Mouse (Mus musculus): ENCODE results near the gene Slc6a17. TPM values are rescaled to one million over a fixed set of nuclear protein-coding genes. Genes with fewer than 3 reads are reported as not detected.

Gene Slc6a17
- total RNA-seq (2021), result under 1 TPM; 0.94 to 0.95 TPM
- long read RNA-seq, experiment 1, partial matches to known transcripts, result 1 of 1 reads
- long read RNA-seq, experiment 1, other reads (novel, unspliced or antisense), result 0 of 1 reads
- long read RNA-seq, experiment 2, result 0 reads

- peak; percentile 41 for DNase-seq
These were observed at the start of gene Slc6a17 for GRCm38 (mm10) chr3:107517631-107518108. Gene Slc6a17 (minus strand): TSS chr3:107518018.

DNA sequence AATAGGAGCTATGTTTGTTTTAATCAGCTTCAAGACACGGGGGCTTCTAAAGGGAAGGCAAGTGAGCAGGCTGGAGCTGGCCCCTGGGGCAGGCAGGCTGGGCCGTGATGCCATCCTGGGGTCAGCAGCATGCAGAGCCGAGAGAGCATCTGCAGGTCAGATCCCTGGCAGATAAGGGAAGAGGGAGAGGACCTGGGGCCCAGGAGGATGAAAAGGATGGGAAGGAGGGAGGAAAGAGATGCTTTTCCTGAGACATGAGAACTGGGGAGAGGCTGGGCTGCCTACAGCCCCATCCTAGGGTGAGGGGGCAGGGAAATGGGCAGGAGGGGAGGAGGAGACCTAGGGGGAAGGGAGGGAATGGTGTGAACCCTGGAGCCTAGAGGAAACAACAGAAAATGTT is 47.5 kb upstream of the Slc6a17 start:
- DNase-seq, result no peak

DNA sequence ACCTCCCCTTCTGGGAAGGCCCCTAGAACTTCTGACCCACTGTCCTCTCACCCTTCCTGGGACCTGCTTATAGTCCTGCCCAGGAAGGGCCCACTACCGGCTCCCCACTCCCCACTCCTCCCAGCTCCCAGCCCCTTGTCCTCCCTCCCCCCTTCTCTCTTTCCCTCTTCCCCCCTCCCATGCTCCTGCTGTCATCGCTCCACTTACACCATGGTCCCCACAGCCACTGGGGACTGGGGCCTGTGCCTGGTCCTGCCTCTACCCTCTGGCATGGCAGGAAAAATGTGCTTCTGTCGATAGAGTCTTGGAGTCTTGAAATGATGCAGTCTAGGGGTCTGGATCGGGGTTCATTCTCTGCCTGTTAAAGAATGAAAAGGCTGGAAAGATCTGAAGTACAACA is 46.1 kb upstream of the Slc6a17 start:
- DNase-seq, result no peak

- DNase-seq, result no peak
These were observed 44.8 kb upstream of the Slc6a17 start for GRCm38 (mm10) chr3:107562591-107562990.

GRCm38 (mm10) chr3:107562104-107562503 is 44.3 kb upstream of the Slc6a17 start:
- DNase-seq, result no peak

DNA sequence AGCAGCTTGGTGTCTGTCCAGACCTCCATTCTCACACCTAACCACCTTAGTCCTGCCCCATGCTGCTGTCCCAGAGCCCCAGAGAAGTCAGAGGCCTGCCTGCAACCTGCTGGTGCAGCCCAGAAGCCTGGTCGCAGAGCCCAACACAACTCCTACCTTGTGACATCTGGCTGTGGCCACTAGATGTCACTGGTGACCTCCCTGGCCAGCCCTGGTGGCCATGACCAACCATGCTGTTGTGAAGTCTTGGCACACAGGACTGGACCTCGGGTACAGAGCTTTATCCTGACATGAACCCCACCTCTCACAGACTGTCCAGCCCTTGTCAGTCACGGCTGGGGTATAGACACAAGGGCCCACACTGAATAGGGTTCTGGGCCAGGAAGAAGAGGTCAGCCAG is 41.4 kb upstream of the Slc6a17 start:
- peak; percentile 73 for DNase-seq

DNA sequence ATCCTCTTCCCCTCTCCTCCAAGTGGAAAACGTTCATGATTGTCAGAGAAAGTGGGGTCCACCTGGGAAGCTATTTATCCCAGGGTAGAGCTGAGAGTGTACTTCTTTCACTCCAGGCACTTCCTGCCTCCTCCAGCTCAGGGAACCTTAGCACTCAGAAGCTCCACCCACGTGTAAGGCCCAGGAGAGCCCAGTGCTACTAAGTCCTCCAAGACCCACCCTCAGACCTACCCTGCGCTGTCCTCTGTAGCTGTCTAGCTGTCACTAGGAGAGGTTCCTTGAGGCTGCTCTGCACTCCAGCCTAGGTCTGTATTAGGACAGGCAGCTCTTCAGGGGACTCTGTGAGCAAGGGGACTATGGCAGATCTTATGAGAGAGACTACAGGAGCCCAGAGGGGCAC is 40.9 kb upstream of the Slc6a17 start:
- no peak for DNase-seq

GRCm38 (mm10) chr3:107554842-107555241 is 37.0 kb upstream of the Slc6a17 start, which contains the start of gene Ubl4b:
Gene Ubl4b (minus strand): TSS chr3:107555073.
- no peak for DNase-seq

GRCm38 (mm10) chr3:107550409-107551049 is 32.7 kb upstream of the Slc6a17 start:
- peak; percentile 79 for DNase-seq

DNA sequence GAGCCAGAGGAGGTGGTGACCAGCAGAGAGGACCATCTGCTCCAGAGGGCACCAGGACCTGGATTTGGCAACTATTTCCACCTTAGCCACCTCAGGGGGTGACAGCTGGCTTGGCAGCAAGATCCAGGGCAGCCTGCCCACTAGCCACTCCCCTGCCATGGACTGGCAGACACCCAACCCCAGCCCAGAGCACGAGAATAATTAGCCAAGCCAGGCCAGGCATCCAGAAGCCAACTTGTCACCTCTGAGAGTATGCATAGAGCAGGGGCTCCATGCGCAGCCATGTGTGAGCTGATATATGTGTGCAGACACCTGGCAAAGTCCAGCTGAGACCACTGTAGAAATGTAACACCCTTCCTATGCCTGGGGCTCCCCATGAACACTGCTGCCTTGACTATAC is 29.1 kb upstream of the Slc6a17 start:
- peak; percentile 20 for DNase-seq

- DNase-seq, result no peak
These were observed 28.0 kb upstream of the Slc6a17 start for GRCm38 (mm10) chr3:107545716-107546412.

DNA sequence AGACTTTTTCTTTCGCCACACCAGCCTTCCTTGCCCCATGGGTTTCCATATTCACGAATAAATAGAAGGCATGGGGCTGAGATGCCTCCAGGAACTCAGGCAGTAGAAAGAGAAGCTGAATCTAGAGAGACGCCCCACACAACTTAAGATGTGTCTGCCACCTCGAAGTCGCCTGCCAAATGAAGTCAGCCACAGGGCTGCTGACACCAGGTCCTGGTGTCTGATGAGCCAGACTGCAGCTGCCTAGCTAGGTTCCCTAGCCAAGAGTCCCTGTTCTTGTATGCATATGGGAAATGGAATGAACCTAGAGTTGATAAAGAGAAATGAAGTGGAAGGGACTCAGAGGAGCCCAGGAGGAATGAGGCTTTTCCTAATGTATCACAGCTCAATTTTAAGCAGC is 27.5 kb upstream of the Slc6a17 start:
- DNase-seq, result no peak

- DNase-seq, result no peak
These were observed 25.6 kb upstream of the Slc6a17 start for GRCm38 (mm10) chr3:107543158-107544080.

DNA sequence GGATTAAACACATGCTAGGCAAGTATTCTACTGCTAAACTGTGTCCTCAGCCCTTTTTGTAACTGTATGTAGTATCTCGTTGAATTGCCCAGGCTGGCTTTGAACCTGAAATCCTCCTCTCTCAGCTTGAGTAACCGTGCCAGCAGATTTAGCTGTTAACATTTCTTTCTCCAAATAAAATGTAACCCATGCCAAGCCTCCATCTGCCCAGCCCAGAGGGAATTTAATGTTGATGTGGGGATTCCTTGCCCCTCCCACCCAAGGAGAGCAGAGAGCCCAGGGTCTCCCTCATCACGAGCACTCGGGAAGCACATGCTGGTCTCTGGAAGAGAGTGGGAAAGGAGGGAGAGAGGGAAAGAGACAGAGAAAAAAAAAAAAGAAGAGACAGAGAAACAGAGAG is 24.8 kb upstream of the Slc6a17 start:
- DNase-seq, result no peak

DNA sequence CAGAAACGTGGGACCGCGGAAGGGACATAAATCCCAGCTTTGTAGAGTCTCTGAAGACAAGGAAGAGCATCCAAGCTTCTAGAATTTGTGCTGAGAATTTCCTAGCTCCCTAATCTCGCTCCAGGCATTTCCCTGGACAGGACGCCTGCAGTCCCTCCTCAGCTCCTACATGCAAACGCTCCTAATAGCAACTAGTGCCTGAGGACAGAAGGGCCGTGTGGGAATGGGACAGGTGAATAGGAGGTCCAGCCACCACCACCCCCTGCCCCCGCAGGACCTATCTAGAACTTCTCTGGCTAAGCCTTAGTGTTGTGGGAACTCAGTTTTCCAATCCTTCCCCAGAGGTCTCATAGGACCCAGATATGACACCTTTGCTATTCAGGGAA is 19.7 kb upstream of the Slc6a17 start:
- DNase-seq, result no peak

DNA sequence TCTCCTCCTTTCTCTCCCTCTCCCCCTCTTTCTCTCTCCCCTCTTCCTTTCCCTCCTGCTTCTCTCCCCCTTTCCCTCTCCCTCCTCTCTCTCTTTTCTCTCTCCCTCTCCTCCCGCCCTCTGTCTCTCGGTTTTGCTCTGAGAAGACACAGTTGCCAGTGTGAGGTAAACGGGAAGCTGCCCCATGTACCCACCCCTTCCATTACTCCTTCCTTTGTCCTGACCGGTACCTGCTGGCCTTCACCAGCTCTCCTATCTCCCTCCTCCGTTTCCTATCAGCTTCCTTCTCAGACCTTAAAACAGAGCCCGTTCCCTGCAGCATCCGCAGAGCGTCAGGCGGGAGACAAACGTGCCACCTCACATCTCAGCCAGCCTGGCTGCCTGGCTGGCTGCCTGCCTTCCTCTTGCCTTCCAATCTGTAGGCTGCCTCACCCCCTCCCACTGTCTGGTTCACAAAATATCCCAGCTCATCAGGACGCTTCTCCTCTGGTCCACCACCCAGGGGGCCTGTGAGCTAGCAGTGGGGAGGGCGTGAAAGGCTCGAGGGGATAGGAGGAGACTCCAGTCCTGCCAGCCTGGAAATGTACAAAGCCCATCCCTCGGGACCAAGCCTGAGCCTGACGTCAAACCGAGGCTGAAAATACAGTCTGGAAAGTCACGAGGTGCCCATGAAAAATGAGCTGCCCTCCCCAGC is 19.1 kb upstream of the Slc6a17 start:
- peak; percentile 16 for DNase-seq

DNA sequence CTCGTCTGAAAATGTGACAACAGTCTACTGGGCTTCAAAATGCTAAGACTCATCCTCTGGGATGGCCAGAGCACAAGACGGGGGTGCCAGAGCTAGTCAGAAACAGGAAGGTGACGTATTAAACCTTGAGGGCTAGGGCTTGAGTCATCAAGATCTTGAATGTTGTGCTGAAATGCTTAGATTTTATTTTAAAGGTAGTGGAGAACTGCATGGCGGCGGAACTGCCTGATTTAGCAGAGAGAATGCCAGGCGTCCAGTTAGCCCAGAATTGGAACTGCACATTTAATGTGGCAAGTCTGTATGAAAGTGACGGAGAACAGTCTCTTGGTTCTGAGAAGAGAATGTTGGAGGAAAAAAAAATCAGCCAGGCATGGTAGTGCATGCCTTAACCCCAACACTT is 17.1 kb upstream of the Slc6a17 start:
- DNase-seq, result no peak

DNA sequence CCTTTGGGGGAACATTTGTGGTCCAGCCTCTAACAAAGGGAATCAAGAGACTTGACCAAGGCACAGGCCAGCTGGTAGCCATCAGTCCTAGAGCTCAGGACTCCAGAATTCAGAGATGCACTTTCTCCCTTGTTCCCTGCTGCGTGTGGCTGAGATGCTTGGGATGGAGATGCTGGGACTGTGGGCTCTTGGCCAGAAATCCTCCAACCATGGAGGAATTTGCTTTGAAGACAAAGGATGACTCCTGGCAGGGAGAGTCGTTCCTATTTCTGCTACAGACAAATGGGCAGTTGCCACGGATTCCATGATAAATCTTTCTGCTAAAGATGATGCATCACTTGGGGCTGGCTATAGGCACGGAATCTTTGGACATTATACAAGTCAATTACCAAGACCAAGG is 15.7 kb upstream of the Slc6a17 start:
- no peak for DNase-seq

DNA sequence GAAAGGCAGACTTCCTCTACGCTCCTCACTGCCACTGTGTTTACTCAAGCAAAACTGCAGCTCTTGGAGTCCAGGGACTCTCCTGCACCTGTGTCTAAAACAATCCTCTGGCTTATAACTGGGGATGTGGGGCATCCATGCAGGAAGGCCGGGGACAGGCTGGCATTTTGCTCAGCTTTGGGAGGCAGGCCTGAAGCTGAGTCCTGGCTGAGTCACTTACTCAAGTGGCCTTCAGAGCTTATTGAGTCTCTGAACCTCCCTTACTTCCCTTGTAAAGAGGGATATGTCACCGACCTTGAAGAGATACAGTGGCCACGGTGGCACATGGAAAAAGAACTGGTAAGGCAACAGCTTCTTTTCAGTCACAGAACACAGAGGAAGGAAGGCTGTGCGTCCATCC is 12.8 kb upstream of the Slc6a17 start:
- no peak for DNase-seq

DNA sequence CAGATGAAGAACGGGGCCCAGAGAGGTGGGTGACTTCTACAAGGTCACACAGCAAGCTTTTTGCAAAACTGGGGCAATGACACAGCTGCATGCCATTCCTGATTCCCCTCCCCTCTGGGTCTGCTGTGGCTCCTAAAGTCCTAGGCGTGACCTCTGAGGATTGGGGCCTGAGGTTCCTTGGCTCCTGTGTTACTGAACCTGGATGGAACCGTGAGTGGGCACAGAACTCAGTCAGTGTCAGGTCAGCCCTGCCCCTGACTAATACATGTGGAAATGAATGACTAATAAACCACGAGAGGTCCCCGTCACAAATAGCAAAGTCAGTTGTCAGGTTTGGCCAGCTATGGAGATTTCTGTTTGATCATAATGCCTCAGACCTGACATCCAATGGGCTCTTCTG is 11.4 kb upstream of the Slc6a17 start:
- no peak for DNase-seq

DNA sequence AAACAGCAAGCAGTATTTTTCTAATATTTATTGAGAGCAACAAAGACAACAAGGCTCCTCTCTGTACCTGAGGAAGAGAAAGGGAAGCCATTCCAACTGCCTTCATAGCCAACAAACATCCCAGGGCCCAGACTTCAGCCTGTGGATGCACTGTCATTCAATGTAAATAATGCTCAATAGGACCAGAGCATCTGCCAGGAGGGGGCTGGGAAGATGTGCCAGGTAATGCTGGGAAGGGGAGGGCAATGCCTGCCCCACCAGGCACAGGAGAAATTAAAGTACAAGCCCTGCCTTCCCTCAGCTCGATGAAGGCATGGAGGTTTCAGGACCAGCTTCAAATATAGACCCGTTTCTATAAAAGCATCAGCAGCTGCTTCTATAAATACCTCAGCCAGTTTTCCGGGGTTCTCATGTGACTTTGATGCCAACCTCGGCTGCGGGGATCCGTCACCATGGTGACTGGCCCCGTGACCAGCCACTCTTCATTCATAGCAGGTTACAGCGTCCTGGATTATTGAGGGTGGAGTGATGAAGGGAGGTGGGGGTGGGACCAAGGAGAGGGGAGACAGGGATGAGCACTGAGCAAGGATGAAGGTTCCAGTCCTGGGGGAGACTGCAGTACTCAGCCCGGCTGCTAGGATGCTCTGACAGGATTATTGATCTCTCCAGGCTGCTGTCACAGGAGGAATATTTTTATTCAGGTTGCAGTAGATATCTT is 10.7 kb upstream of the Slc6a17 start:
- no peak for DNase-seq

Measured in gastrocnemius, postnatal 10 days (tissue).